Mouse (Mus musculus) ovary, postnatal 36 days (tissue): ENCODE data around the gene Wdr45b.
"Not testable (repeated sequence)": the region's sequence is repeated elsewhere in the genome, so short reads cannot be mapped to it uniquely, and the experiment has no call there.

Source experiments
- DNase-seq: peaks from one replicate; pipeline ENCODE4 v3.0.0; 2022; ENCODE audit warnings: low spot score, mixed read lengths

Wdr45b gene

DNA sequence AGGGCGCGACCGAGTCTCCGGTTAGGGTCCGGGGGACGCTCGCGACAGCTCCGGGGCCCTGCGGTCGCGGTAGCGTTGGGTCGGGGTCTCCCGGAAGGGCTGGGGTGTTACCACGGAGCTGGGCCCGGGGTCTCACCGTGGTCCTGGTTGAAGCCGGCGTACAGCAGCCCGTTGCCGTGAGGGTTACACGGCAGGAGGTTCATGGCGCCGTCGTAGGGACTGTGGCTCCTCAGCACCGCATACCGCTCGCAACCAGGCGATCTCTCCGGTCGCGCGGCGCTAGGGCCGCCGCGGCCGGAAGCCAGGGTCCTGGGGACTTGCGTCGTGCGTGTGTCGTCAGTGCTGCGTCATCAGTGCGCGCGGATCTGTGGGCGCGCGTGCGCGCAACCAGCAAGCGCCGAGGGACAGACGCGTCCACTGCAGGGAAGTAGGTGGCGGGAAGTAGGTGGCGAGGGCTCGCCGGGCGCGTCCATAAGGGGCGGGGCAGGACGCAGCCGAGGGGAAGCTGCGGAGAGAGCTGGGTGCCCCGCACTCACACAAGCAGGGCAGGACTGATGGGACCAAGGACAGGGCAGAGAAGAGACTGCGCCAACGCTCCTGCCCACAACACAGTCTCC, at the start of gene Wdr45b:
Gene Wdr45b (minus strand): TSS at position 355 of the 617 bp plus-strand sequence.
- DNase-seq, result peak; percentile 98

GRCm38 (mm10) chr11:121392405-121392804, 38.2 kb upstream of the Wdr45b start:
- no peak for DNase-seq

GRCm38 (mm10) chr11:121390793-121391192, 36.5 kb upstream of the Wdr45b start:
- no peak for DNase-seq

GRCm38 (mm10) chr11:121388554-121388945, 34.3 kb upstream of the Wdr45b start:
- DNase-seq, result no peak

GRCm38 (mm10) chr11:121387750-121388553, 33.7 kb upstream of the Wdr45b start, which contains the start of gene Rab40b:
TSS of gene Rab40b (minus strand) at chr11:121388251.
- peak; percentile 87 for DNase-seq

GRCm38 (mm10) chr11:121380294-121380693, 26.0 kb upstream of the Wdr45b start:
- no peak for DNase-seq

GRCm38 (mm10) chr11:121378644-121379043, 24.4 kb upstream of the Wdr45b start:
- DNase-seq, result no peak

- DNase-seq, result no peak
These were observed 19.1 kb upstream of the Wdr45b start for GRCm38 (mm10) chr11:121373305-121373704.

DNA sequence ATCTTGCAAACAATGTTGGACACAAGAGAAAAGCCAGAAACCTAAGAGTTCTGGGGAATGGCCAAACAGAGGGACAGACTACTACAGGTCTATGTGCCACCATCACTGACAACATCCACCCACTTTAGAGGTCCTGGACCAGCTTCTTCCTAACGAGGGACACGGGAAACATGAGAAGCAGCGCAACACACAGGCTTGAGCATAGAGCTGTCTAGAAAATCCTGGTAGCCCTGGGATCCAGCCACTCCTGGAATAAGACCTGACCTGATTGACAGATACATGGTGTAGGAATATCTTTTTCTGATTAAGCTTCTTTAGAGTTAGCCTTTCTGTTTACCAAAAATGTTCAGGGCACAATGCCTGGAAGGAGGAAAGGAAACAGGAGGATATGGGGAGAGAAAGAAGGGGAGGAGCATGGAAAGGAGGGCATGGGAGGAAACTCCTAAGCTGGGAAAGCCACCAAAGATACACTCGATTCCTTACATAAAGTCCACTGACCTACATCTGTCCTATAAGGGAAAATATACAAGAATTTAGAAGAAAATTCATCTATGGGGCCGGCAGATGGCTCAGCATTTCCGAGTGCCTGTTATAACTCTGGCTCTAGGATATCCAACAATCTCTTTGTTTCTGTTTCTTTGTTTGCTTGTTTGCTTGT, 16.2 kb upstream of the Wdr45b start:
- no peak for DNase-seq

DNA sequence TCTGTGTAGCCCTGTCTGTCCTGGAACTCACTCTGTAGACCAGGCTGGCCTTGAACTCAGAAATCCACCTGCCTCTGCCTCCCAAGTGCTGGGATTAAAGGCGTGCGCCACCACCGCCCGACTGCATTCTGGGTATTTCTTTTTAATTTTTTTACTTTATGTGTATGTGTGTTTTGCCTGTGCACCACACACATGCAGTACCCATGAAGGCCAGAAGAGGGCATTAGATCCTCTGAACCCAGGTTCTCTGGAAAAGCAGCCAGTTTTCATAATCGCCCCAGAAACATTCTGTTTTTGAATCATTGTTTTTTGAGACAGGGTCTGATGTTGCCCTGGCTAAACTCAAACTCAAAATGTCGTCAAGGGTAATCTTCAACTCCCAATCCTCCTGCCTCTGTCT, 15.4 kb upstream of the Wdr45b start:
- DNase-seq, result no peak

GRCm38 (mm10) chr11:121368731-121369130, 14.5 kb upstream of the Wdr45b start:
- DNase-seq, result no peak

GRCm38 (mm10) chr11:121367170-121367707, 13.0 kb upstream of the Wdr45b start:
- no peak for DNase-seq

DNA sequence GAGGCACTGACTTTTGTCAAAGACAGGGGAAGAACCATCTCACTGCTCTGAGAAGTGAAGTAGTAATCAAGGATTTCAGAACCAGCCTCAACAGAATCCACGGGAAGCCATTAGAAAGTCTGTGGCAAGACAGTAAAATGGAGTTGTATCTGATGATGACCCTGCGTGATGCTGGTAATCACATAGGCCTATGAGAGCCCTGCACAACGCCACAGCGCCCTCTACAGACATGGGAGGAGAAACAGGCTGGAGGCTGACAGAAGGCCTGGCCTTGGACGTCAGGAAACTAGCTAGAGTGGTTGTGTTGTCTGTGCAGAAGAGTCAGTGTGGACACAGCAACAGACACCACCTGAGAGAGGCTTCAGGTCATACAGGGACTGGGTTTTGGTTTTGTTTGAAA, 8.0 kb upstream of the Wdr45b start:
- peak; percentile 59 for DNase-seq

DNA sequence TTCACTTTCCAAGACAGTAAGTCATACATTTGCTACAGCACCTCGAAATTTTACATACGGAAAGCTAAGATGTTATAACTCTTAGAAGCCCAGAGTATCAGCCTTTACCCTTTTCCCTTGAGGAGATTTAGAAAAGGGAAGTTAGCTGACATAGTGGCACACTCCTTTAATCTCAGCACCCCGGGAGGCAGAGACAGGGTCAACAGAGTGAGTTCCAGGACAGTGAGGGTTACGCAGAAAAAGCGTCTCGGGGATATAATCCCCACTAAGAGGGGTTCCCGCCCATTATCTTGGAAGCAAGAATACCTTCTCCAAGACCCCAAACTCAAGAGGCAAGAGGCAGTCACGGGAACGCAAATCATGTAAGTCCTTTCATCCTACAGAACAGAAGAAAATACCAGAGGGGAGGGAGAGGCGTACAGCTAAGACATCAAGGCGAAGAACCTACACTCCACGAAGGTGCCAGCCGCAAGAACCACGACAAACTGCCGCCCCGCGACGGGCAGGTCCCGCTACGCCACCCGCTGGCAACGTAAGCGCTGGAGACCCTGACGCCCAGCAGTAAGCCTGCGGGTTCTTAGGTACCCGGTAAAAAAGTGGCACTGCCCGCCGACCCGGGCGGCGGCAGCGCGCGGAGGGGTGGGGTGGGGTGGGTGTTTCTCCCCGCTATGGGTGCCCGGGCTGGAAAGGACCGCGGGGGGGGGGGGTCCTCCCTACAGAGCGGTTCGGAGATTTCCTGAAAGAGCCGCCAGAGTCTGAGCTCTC, 737 bp downstream of the Wdr45b start:
- peak; percentile 43 for DNase-seq

GRCm38 (mm10) chr11:121348727-121349126, 5.5 kb downstream of the Wdr45b start:
- DNase-seq, result not testable (repeated sequence)

GRCm38 (mm10) chr11:121348166-121348565, 6.1 kb downstream of the Wdr45b start:
- no peak for DNase-seq

GRCm38 (mm10) chr11:121347036-121347435, 7.2 kb downstream of the Wdr45b start:
- DNase-seq, result peak; percentile 37

DNA sequence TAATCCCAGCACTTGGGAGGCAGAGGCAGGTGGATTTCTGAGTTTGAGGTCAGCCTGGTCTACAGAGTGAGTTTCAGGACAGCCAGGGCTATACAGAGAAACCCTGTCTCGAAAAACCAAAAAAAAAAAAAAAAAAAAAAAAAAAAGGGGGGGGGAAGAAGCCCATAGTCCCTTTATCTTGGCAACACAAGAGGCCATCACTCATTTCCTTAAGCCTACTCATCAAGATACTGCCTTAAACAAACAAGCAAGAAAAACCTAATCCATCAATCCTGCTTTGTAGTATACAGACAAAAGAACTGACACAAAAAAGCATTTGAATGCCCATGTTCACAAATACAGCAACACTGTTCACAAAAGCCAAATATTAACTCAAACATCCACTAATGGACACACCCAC, 11.8 kb downstream of the Wdr45b start:
- not testable (repeated sequence) for DNase-seq

- DNase-seq, result no peak
These were observed 14.0 kb downstream of the Wdr45b start for GRCm38 (mm10) chr11:121340287-121340686.

- no peak for DNase-seq
These were observed 14.6 kb downstream of the Wdr45b start for GRCm38 (mm10) chr11:121339647-121340046.

DNA sequence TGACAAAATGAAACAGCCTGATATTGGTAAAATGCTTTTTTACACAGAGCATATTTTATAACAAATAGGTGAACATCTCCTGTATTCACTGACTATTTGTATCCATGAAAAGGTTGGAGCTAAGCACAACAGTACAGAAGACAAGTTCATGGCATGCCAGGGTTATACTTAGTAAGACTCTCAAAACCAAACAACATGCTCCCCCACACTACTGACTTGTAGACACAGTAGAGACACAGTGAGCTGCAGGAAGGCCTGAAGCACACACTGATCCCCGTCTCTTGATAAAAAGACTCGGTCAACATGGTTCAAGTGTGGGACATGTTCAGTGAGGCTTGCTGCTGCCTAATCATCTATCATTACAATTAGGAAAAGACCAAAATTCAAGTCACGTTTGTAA, 22.6 kb downstream of the Wdr45b start:
- DNase-seq, result no peak

DNA sequence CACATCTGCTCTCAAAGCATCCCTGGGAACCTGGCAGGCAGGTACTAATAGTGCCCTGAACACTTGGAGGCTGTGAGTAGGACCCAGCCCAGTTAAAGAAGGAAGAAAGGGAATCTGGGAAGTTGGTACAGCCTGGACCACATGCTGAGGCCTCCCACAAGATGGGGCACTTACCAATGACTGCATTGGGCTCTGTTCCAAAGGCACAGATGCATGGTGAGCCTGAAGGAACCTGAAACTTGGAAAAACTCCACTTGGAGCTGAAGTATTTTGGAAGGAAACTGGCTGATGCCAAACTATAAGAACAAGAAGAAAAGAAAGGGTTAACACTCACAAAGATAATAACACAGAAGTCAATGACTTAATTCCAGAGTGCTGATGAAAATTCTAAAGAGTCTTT, 25.6 kb downstream of the Wdr45b start:
- no peak for DNase-seq
